Mouse (Mus musculus) liver, embryonic 11.5 days (tissue): ENCODE measurements around the gene 4930412O13Rik. TPM values are rescaled to one million over a fixed set of nuclear protein-coding genes. Genes with fewer than 3 reads are reported as not detected.

Experiments used
- ATAC-seq: fragments of 200-750 bp; cut with Nextera tagmentation; replicated peaks from 2 replicates; pipeline ENCODE4 v1.8.0; 2017; ENCODE audit warnings: moderate number of reproducible peaks, mild to moderate bottlenecking, moderate TSS enrichment, moderate library complexity; ENCODE audit not compliant: low FRiP score
- DNase-seq: peaks from one replicate; pipeline ENCODE4 v3.0.0-alpha.2; 2017; ENCODE audit warnings: low spot score
- H3K27ac ChIP-seq: fragments of 300-500 bp; sonication (generic); 2 replicates; pipeline ENCODE4 v1.5.1; 2014; ENCODE audit warnings: mild to moderate bottlenecking, low read depth, low read length, control low read depth
- H3K27me3 ChIP-seq: fragments of 300-500 bp; sonication (generic); replicated peaks from 2 replicates; pipeline ENCODE4 v1.6.1; 2014; ENCODE audit warnings: low read length, mixed read lengths; ENCODE audit not compliant: control insufficient read depth, insufficient read depth
- H3K36me3 ChIP-seq: fragments of 300-500 bp; sonication (generic); 2 replicates; pipeline ENCODE4 v1.6.1; 2014; ENCODE audit warnings: mild to moderate bottlenecking, low read length, moderate library complexity, mixed read lengths; ENCODE audit not compliant: control insufficient read depth, insufficient read depth
- H3K4me1 ChIP-seq: fragments of 300-500 bp; sonication (generic); replicated peaks from 2 replicates; pipeline ENCODE4 v1.6.1; 2014; ENCODE audit warnings: low read length, mixed read lengths; ENCODE audit not compliant: control insufficient read depth, insufficient read depth
- H3K4me2 ChIP-seq: fragments of 300-500 bp; sonication (generic); 2 replicates; pipeline ENCODE4 v1.6.1; 2014; ENCODE audit warnings: mild to moderate bottlenecking, control low read depth, moderate library complexity
- H3K4me3 ChIP-seq: fragments of 300-500 bp; sonication (generic); 2 replicates; pipeline ENCODE4 v1.5.1; 2014; ENCODE audit warnings: low read depth, low read length, control low read depth
- H3K9ac ChIP-seq: fragments of 300-500 bp; sonication (generic); 2 replicates; pipeline ENCODE4 v1.6.1; 2014; ENCODE audit warnings: low read depth, low read length, control low read depth
- H3K9me3 ChIP-seq: fragments of 300-500 bp; sonication (generic); 2 replicates; pipeline ENCODE4 v1.6.1; 2016; ENCODE audit warnings: low read length, inconsistent platforms, mixed read lengths; ENCODE audit not compliant: control insufficient read depth
- WGBS: fragments of 180-500 bp; shearing (Covaris S2); extraction: QIAGEN DNeasy Blood & Tissue Kit; methylation state at CpG from one replicate; pipeline ENCODE4 v1.1.7; 2014; 5-methylcytosine and 5-hydroxymethylcytosine counted together
- polyA plus RNA-seq: library from polyadenylated mRNA; unstranded; fragments of >200 nt; fragmentation: Nextera tagmentation; extraction: Ambion mirVana; gene quantifications from 2 replicates; pipeline ENCODE4 v1.2.1, GENCODE M21; 2014

Gene 4930412O13Rik
- not detected in 2 replicates for polyA plus RNA-seq

DNA sequence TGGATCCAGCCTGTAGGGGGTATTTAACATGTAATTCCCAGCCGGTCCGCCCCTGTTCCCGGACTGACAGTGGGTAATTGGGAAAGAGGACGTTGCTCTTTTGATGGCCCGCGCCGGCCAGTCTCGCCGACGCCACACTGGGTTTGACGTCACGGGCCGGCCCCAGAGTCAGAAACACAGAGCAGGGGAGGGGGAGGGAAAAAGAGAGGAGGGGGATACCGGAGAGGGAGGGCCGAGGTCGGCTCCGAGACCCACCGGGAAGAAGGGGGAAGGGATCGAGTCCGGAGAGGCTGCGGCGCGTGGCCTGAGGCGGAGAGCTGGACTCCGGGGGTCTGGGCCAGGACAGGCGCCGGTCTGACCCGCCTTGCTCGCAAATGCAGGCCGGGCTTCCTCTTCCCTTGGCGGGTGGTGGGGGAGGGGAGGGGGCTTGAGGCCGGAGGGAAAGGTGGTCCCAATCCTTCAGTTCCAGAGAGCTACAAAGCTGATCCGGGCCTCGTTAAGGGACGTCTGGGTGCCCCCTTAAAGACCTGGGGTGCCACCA is at the start of gene 4930412O13Rik:
Gene 4930412O13Rik (plus strand): TSS at position 202 of the 541 bp plus-strand sequence.
- DNase-seq = no peak
- Histone ChIP-seq H3K27ac (no peak within 1 kb of the TSS), H3K27me3 (peaks cover 98% of the 10 kb centered on the region), H3K4me3 (peak within 1 kb of the TSS; percentile 40), H3K9me3 (no peaks in the 10 kb centered on the region), H3K36me3 (no peaks in the 10 kb centered on the region), H3K9ac (0 out of 2 replicates have a peak within 1 kb of the TSS, but pooled peaks have one; percentile 25), H3K4me2 (peak within 1 kb of the TSS; percentile 84), H3K4me1 (peaks cover 12% of the 10 kb centered on the region)
- WGBS = 2% methylated on average over 34 of the region's 35 CpGs
- no peak; the same call in 1 of the 2 replicates for ATAC-seq

DNA sequence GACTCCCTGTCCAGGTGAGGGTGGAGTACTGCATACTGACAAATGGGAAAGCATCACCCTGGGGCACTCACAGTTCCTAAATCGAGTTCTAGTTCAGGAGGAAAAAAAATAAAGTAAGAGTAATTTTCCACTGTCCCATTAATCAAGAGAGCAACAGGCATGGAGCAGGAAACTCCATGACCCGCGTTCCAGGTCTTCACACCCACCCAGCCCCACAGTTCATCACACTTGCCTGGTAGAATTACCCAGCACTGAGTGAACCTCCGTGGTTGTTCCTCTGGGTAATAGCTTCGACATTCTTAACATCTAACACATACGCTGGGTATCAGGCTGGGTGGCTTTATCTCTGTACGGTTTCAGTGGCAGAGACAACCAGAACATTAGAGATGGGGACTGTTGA is 47.3 kb upstream of the 4930412O13Rik start:
- H3K4me3 ChIP-seq = no peak overlapping the region
- H3K9me3 ChIP-seq = no peaks in the 10 kb centered on the region
- H3K9ac ChIP-seq = no peak overlapping the region
- H3K4me2 ChIP-seq = no peak overlapping the region
- WGBS = 62% methylated on average over 7 of the region's 7 CpGs
- H3K27ac ChIP-seq = no peak overlapping the region
- H3K4me1 ChIP-seq = no peaks in the 10 kb centered on the region
- no peak for ATAC-seq
- DNase-seq = no peak
- no peaks in the 10 kb centered on the region for H3K36me3 ChIP-seq
- H3K27me3 ChIP-seq = no peaks in the 10 kb centered on the region

DNA sequence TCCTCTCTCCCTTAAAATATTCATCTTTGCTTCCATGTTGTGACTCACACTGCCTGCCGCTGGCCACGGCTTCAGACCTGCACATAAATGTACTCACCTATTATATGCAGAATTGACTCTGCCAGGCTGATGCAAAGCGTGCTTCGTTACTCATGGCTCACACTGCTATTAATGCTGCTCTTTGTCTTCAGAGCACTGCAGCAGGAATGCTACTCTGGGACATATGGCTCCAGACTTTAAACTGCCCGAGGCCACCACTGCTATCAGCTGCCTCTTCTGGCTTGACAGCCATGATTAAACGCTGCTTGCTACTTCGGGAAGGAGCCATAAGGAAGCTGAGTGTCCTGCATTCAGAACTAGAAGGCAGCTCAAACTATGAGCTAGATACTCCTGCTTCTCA is 45.9 kb upstream of the 4930412O13Rik start:
- Histone ChIP-seq H3K27ac (no peak overlapping the region), H3K4me2 (no peak overlapping the region), H3K9me3 (no peaks in the 10 kb centered on the region), H3K36me3 (no peaks in the 10 kb centered on the region), H3K4me3 (no peak overlapping the region), H3K27me3 (no peaks in the 10 kb centered on the region), H3K4me1 (no peaks in the 10 kb centered on the region), H3K9ac (no peak overlapping the region)
- 65% methylated on average over 7 of the region's 7 CpGs for WGBS
- DNase-seq (no peak), ATAC-seq (no peak)

DNA sequence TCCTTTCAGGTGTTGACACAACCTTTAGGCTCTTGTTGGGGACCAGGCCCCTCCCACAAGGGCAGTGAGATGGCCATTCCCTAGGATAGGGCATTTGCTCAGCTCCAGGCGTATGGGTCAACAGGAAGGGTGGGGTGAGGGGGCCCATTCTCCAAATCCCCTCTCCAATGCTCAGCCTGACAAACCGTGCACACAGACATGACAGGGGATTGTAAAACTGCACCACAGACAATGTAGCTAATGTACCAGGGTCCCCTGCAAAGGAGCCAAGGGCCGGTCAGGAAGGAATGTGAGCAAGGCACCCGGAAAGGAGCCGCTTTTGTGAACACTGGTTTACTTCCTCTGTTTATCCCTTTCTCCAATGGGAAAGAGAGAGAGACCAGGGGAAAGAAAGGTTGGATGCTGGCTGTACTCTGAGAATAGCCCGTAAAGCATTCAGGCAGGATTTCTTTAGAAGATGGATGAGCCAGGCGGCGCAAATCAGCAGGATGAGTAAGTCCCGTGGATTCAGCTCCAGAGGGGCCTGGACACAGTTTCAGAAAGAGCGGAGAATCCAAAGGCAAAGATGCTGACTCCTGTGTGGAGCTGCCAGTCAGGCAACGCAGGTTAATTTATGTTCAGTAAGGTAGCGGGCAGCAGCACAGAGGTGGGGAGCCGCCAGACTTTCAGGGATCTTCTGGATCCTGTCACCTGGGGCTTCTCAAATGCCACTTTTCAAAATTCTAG is 28.0 kb upstream of the 4930412O13Rik start:
- WGBS = 63% methylated on average over 13 of the region's 13 CpGs
- Histone ChIP-seq H3K9ac (no peak overlapping the region), H3K27me3 (no peaks in the 10 kb centered on the region), H3K4me3 (no peak overlapping the region), H3K27ac (no peak overlapping the region), H3K9me3 (no peaks in the 10 kb centered on the region), H3K36me3 (no peaks in the 10 kb centered on the region), H3K4me2 (no peak overlapping the region), H3K4me1 (no peaks in the 10 kb centered on the region)
- DNase-seq = no peak
- ATAC-seq = no peak

DNA sequence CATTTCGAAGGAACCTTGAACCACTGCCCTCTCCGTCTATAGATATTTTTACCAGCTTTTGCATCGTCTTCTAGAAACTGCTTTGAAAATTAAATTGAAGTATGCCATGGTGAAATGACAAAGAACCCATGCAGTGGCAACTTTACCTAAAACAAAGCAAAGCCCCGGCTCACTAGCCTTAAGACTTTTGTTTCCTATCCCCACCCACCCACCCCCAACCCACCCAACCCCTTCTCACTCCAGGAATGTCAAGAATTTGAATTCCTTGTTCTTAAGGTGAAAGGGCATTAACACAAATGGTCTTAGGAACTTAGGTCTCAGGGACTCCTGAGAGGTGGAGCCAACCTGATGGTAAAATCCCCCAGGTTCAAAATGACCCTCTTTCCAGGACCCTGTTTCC is 25.2 kb upstream of the 4930412O13Rik start:
- Histone ChIP-seq H3K36me3 (no peaks in the 10 kb centered on the region), H3K27ac (no peak overlapping the region), H3K9me3 (no peaks in the 10 kb centered on the region), H3K9ac (no peak overlapping the region), H3K4me1 (no peaks in the 10 kb centered on the region), H3K27me3 (no peaks in the 10 kb centered on the region), H3K4me2 (no peak overlapping the region), H3K4me3 (no peak overlapping the region)
- WGBS = 61% methylated on average over 4 of the region's 4 CpGs
- ATAC-seq (no peak), DNase-seq (no peak)

DNA sequence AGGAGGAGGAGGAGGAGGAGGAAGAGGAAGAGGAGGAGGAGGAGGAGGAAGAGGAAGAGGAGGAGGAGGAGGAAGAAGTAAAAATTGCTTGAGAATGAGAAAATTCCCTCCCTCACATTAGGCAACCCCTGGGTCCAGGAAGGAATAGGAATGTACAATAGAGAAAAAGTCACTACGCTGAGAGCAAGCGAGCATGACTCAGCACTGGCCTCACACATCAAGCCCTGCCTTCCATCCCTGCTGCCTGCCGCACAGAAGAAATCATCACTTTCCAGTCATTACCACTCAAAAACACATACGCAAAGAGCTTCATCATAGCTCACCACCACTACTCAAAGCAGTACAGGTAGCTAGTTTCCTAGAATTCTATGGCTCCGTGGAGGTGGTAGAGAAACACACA is 20.4 kb upstream of the 4930412O13Rik start:
- Histone ChIP-seq H3K9me3 (no peaks in the 10 kb centered on the region), H3K9ac (no peak overlapping the region), H3K27ac (no peak overlapping the region), H3K27me3 (no peaks in the 10 kb centered on the region), H3K4me1 (no peaks in the 10 kb centered on the region), H3K4me3 (no peak overlapping the region), H3K36me3 (no peaks in the 10 kb centered on the region), H3K4me2 (no peak overlapping the region)
- DNase-seq = no peak
- whole genome bisulfite sequencing = 66% methylated on average over 5 of the region's 5 CpGs
- ATAC-seq = no peak

DNA sequence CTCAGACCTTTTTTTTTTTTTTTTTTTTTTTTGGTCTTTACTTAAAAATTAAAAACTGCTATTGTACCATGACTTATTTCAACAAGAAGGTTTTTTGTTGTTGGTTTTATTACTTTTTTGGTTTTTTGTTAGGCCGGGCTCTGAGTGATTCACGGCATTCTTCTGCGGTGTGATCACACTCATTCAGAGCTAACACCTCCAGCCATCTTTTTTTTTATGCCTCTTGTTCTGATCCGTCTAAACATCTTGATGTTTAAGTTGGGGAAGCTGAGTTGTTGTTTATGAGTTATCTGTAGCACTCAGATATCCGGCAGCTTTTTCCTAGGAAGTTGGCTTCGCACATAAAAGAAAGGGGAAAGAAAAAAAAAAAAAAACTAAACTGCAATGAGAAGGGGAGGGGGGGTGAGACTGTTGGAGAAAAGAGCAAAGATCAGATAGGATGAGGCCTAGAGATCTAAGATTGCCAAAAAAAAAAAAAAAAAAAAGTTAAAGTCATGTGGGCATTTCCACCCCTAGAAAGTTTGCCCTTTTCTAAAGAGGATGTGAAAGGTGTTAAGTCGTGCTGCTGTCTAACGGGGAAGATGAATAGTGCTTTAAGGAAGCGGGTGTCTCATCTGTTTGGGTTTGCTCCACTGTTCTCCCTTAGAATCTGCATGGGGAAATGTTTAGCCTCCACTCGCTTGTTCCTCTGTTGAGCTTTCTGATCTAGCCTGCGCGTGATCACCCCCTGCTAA is 13.8 kb upstream of the 4930412O13Rik start:
- DNase-seq (no peak), ATAC-seq (no peak)
- H3K4me2 ChIP-seq = no peak overlapping the region
- H3K4me1 ChIP-seq = no peaks in the 10 kb centered on the region; the same call in 1 of the 2 replicates
- peaks cover 4% of the 10 kb centered on the region; the same call in 1 of the 2 replicates for H3K27me3 ChIP-seq
- H3K27ac ChIP-seq = no peak overlapping the region
- no peaks in the 10 kb centered on the region for H3K36me3 ChIP-seq
- no peak overlapping the region for H3K4me3 ChIP-seq
- no peaks in the 10 kb centered on the region for H3K9me3 ChIP-seq
- no peak overlapping the region for H3K9ac ChIP-seq
- 44% methylated on average over 12 of the region's 12 CpGs for WGBS

DNA sequence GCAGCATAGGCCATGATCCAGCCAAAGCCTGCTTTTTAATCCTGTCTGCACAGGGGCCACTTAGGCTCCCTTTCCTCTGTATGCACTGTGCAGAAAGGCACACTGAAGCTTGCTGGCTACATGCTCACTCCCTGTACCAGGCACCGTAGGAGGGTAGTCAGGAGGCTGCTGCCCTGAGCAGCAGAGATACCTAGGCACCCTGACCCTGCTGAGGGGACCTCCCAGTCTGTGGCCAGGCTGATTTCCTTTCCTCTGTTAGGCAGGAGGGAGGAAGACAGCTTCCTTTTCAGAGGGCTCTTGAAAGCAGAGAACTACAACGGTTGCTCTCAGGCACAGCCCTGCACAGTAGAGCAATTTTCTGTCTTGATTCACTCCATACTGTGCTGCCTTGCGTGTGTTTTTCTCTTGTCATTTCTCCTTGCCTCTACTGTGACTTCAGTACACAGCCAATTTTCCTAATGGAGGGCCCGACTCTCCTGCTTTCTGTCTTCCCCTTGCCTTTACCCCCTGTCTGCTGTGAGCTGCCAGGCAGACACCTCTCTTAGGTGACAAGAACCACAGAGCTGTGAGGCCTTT is 9.8 kb upstream of the 4930412O13Rik start:
- Histone ChIP-seq H3K4me1 (peaks cover 3% of the 10 kb centered on the region; the same call in 1 of the 2 replicates), H3K27me3 (peaks cover 33% of the 10 kb centered on the region), H3K27ac (no peak overlapping the region), H3K9me3 (no peaks in the 10 kb centered on the region), H3K4me2 (no peak overlapping the region), H3K36me3 (no peaks in the 10 kb centered on the region), H3K4me3 (no peak overlapping the region), H3K9ac (no peak overlapping the region)
- ATAC-seq (no peak), DNase-seq (no peak)
- WGBS = 16% methylated on average over 4 of the region's 4 CpGs
